Mouse (Mus musculus): ENCODE results near the gene Rpl36a-ps1.
"Not testable (repeated sequence)": the region's sequence is repeated elsewhere in the genome, so short reads cannot be mapped to it uniquely, and the experiment has no call there.

DNA sequence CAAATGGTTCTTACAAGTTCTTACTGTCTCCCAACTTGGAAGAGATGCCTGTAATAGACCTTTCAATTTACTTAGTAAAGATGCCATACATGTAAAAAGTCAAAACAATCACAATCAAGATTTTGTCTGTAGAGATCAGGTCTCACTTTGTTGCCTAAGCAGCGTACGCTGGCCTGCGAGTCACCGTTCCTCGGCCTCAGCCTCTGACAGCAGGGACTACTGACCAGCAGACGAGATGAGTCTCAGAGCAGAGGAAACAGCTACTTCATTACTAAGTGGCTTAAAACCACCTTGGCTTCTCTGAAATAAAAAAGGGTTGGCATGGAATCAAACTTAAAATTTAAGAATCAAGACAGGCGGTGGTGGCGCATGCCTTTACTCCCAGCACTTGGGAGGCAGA lies 40.7 kb upstream of the Rpl36a-ps1 start:
- TF ChIP-seq POLR2A, CTCF (IDR thresholded peaks at IDR 0.05; ENCODE audit: extremely low read depth, insufficient read depth, low read length): not testable (repeated sequence)
